Comparison of ENCODE assay signal across 9 mouse cellular contexts in the genomic region with DNA sequence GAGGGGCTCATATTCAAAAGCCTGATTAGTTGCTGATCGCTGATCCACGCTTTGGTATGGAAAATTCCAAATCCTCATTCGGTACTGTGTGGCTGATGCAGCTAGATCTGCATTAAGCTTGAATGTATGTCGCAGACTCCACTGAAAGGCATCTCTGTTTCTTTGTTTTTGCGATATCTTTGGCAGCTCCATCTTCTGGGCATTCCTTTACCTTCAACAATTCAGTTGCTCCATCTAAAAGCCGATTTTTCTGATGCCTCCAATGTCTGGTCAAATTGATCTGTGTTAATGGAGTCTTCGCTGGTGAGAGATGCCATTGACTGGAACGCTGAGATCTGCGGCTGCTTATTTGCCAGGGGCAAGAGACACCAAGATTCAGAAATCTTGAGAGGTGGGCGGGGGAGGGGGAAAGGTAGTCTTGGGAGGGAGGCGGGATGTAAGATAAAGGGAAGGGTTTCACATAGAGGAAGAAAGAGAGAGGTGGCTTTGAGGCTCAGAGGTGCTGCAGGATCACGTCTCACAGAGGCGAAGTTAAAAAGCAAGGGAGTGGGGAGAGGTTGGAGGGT. TPM values are rescaled to one million over a fixed set of nuclear protein-coding genes. Genes with fewer than 3 reads are reported as not detected.
DNase-seq lines count a peak whose midpoint lies in the region; ATAC-seq and TF ChIP-seq lines count a peak whose summit lies in the region.
"Had no signal": no experiment of that assay in that cellular context is flagged by ENCODE, and none has a peak within 500 bp of the region (broad histone marks: within the 10 kb centered on the region; RNA-seq: fewer than 3 reads in every experiment).

No protein-coding gene starts in this region.

- ATAC-seq in intestine, embryonic 15.5 days, result no peak
- ATAC-seq in intestine, postnatal 0 days, result no peak
- no peak for ATAC-seq in forebrain, embryonic 14.5 days
- ATAC-seq in neural tube, embryonic 15.5 days (ENCODE audit: low FRiP score), result peak; percentile 9; the same call in 1 of the 2 replicates

- no peaks in the 10 kb centered on the region for H3K9me3 ChIP-seq in intestine, embryonic 15.5 days
- H3K9me3 ChIP-seq in intestine, postnatal 0 days (ENCODE audit: control insufficient read depth), result no peaks in the 10 kb centered on the region
- H3K9me3 ChIP-seq in forebrain, embryonic 14.5 days (replicated peaks; ENCODE audit: control insufficient read depth, low read length), result no peaks in the 10 kb centered on the region
- H3K9me3 ChIP-seq in neural tube, embryonic 15.5 days (replicated peaks), result no peaks in the 10 kb centered on the region

- no peak overlapping the region for H3K27ac ChIP-seq in intestine, embryonic 15.5 days
- no peak overlapping the region for H3K27ac ChIP-seq in intestine, postnatal 0 days (ENCODE audit: low read depth, low read length)
- peak overlapping the region; percentile 56; the same call in 1 of the 2 replicates for H3K27ac ChIP-seq in forebrain, embryonic 14.5 days (ENCODE audit: low read depth, low read length)
- peak overlapping the region; percentile 99 for H3K27ac ChIP-seq in left cerebral cortex, adult 2 months
- peak overlapping the region; percentile 98 for H3K27ac ChIP-seq in neural tube, embryonic 15.5 days (replicated peaks)

- peak; percentile 56 for DNase-seq in forebrain, embryonic 14.5 days (ENCODE audit: low spot score)
- peak; percentile 24 to 39 for DNase-seq in left cerebral cortex, adult 2 months (ENCODE audit: extremely low spot score in 1 of 2, low spot score in 2 of 2)
- DNase-seq in MN1 (ENCODE audit: low spot score), result no peak
- no peak for DNase-seq in kidney, postnatal 36 days
- DNase-seq in adrenal gland, adult 18-20 months (ENCODE audit: low spot score in 2 of 2), result no peak

- H3K4me1 ChIP-seq in intestine, embryonic 15.5 days (replicated peaks), result peaks cover 10% of the 10 kb centered on the region
- H3K4me1 ChIP-seq in intestine, postnatal 0 days (replicated peaks; ENCODE audit: control insufficient read depth, insufficient read depth, low read length), result no peaks in the 10 kb centered on the region
- no peaks in the 10 kb centered on the region for H3K4me1 ChIP-seq in forebrain, embryonic 14.5 days (ENCODE audit: control insufficient read depth, insufficient read depth, low read length)
- H3K4me1 ChIP-seq in neural tube, embryonic 15.5 days, result peaks cover 4% of the 10 kb centered on the region; the same call in 1 of the 2 replicates

- 14% methylated on average over 13 of the region's 13 CpGs for WGBS in intestine, embryonic 15.5 days
- WGBS in intestine, postnatal 0 days, result 16% methylated on average over 13 of the region's 13 CpGs
- WGBS in forebrain, embryonic 14.5 days, result 5% methylated on average over 13 of the region's 13 CpGs
- 4% methylated on average over 13 of the region's 13 CpGs for WGBS in neural tube, embryonic 15.5 days

- intact Hi-C loops in left cerebral cortex, adult 2 months (cut with DNase I), result loop anchor here (5.0 kb wide), 2 partner anchors 342 to 672 kb away; no protein-coding TSS in a partner anchor

- H3K4me3 ChIP-seq in intestine, embryonic 15.5 days (replicated peaks), result no peak overlapping the region
- H3K4me3 ChIP-seq in intestine, postnatal 0 days (ENCODE audit: low read depth, low read length), result no peak overlapping the region
- H3K4me3 ChIP-seq in forebrain, embryonic 14.5 days (ENCODE audit: low read depth, low read length), result peak overlapping the region; percentile 70
- peak overlapping the region; percentile 75 for H3K4me3 ChIP-seq in left cerebral cortex, adult 2 months
- peak overlapping the region; percentile 52 for H3K4me3 ChIP-seq in neural tube, embryonic 15.5 days (replicated peaks)
- H3K4me3 ChIP-seq: erythroblast, embryonic 14.5 days had no signal

- TF ChIP-seq CTCF in intestine, postnatal 0 days (IDR thresholded peaks at IDR 0.05; ENCODE audit: low read depth), result no peak
- TF ChIP-seq CTCF in left cerebral cortex, adult 2 months (IDR thresholded peaks at IDR 0.05), result no peak

- no peaks in the 10 kb centered on the region for H3K36me3 ChIP-seq in intestine, embryonic 15.5 days
- H3K36me3 ChIP-seq in intestine, postnatal 0 days (ENCODE audit: control insufficient read depth, insufficient read depth), result no peaks in the 10 kb centered on the region
- no peaks in the 10 kb centered on the region for H3K36me3 ChIP-seq in forebrain, embryonic 14.5 days (ENCODE audit: control insufficient read depth, insufficient read depth, low read length)
- no peaks in the 10 kb centered on the region for H3K36me3 ChIP-seq in neural tube, embryonic 15.5 days

- H3K4me2 ChIP-seq in intestine, embryonic 15.5 days (replicated peaks), result peak overlapping the region; percentile 99; the same call in 1 of the 2 replicates
- no peak overlapping the region for H3K4me2 ChIP-seq in intestine, postnatal 0 days (replicated peaks; ENCODE audit: low read depth)
- peak overlapping the region; percentile 97 for H3K4me2 ChIP-seq in forebrain, embryonic 14.5 days (ENCODE audit: low read length)
- H3K4me2 ChIP-seq in neural tube, embryonic 15.5 days, result peak overlapping the region; percentile 92

- H3K27me3 ChIP-seq in intestine, embryonic 15.5 days (replicated peaks), result peaks cover 15% of the 10 kb centered on the region
- H3K27me3 ChIP-seq in intestine, postnatal 0 days (replicated peaks; ENCODE audit: control insufficient read depth, insufficient read depth, low read length), result peaks cover 36% of the 10 kb centered on the region
- H3K27me3 ChIP-seq in forebrain, embryonic 14.5 days (replicated peaks; ENCODE audit: control insufficient read depth, insufficient read depth, low read length), result 0 out of 2 replicates have a peak, but pooled peaks cover 3% of the 10 kb centered on the region
- H3K27me3 ChIP-seq in neural tube, embryonic 15.5 days (replicated peaks), result no peaks in the 10 kb centered on the region

- H3K9ac ChIP-seq in intestine, embryonic 15.5 days, result no peak overlapping the region
- H3K9ac ChIP-seq in intestine, postnatal 0 days (ENCODE audit: low read depth, low read length), result no peak overlapping the region
- H3K9ac ChIP-seq in forebrain, embryonic 14.5 days (ENCODE audit: low read length), result peak overlapping the region; percentile 54
- peak overlapping the region; percentile 93 for H3K9ac ChIP-seq in neural tube, embryonic 15.5 days (replicated peaks)

RNA-seq across cellular contexts. Expression of a gene that starts 25.0 kb away (rescaled TPM):
- polyA plus RNA-seq in intestine, embryonic 15.5 days (2015; fragmentation: Nextera tagmentation; extraction: Ambion mirVana), result 12.1 and 13.2 TPM in 2 replicates
- polyA plus RNA-seq in intestine, postnatal 0 days (2015; fragmentation: Nextera tagmentation; extraction: Ambion mirVana), result 4.9 and 5.0 TPM in 2 replicates
- 24.6 and 31.0 TPM in 2 replicates for polyA plus RNA-seq in forebrain, embryonic 14.5 days (2014; fragmentation: Nextera tagmentation; extraction: Ambion mirVana)
- total RNA-seq in left cerebral cortex, adult 2 months (2021), result 10 to 100 TPM; 48.1 to 50.0 TPM
- 80.6 and 95.3 TPM in 2 replicates for polyA plus RNA-seq in neural tube, embryonic 15.5 days (2015; fragmentation: Nextera tagmentation; extraction: Ambion mirVana)
- 1 to 10 TPM; 7.0 to 9.9 TPM for total RNA-seq in adrenal gland, adult 18-20 months (2021)
- polyA plus RNA-seq: erythroblast, embryonic 14.5 days had no signal

Comparison
In these comparisons a context has a peak if more than half of its experiments do, and no peak if none do; other contexts are left out.
1. H3K27ac ChIP-seq: peak in forebrain, embryonic 14.5 days (single experiment), left cerebral cortex, adult 2 months (single experiment) and neural tube, embryonic 15.5 days (single experiment); none in intestine, embryonic 15.5 days (single experiment) and intestine, postnatal 0 days (single experiment).
2. H3K4me3 ChIP-seq: peak in forebrain, embryonic 14.5 days (single experiment), left cerebral cortex, adult 2 months (single experiment) and neural tube, embryonic 15.5 days (single experiment); none in intestine, embryonic 15.5 days (single experiment) and intestine, postnatal 0 days (single experiment).
3. H3K9ac ChIP-seq: peak in forebrain, embryonic 14.5 days (single experiment) and neural tube, embryonic 15.5 days (single experiment); none in intestine, embryonic 15.5 days (single experiment) and intestine, postnatal 0 days (single experiment).
4. DNase-seq: peak in forebrain, embryonic 14.5 days (single experiment) and left cerebral cortex, adult 2 months (2 of 2); none in MN1 (single experiment), kidney, postnatal 36 days (0 of 2) and adrenal gland, adult 18-20 months (0 of 2).